Mouse (Mus musculus): ENCODE measurements around the gene Gpr150.

Gene Gpr150

GRCm38 (mm10) chr13:76056896-76057266 lies at the start of gene Gpr150:
Gene Gpr150, minus strand, starts transcription at chr13:76056996.
- POLR2A ChIA-PET: interaction anchor here in 2 of 4 experiments (1.0 to 2.2 kb wide), 4 partner anchors 18 to 42 kb away, joined by 3 to 13 read pairs (median 10); partner anchors contain the start of genes Rfesd (in 2 of the 2), Arsk (in 1 of the 2) and Ttc37 (in 1 of the 2)
- CTCF ChIA-PET: interaction anchor here in 2 of 4 experiments (1.2 to 1.5 kb wide), 2 partner anchors 32 to 38 kb away, joined by 3 read pairs; partner anchors contain the start of gene Rfesd (in 1 of the 2)

GRCm38 (mm10) chr13:76101989-76102388 lies 45.2 kb upstream of the Gpr150 start:
- ChIA-PET CTCF (no interaction called here), POLR2A (interaction anchor here in 1 of 4 experiments (4.0 kb wide), 1 partner anchor 9 kb away, joined by 11 read pairs; no protein-coding TSS in a partner anchor)

GRCm38 (mm10) chr13:76098493-76099303 lies 41.9 kb upstream of the Gpr150 start, which contains the start of the genes Arsk and Ttc37:
Gene Arsk, minus strand, starts transcription at chr13:76098660.
Gene Ttc37, plus strand, starts transcription at chr13:76098734.
- POLR2A ChIA-PET: interaction anchor here in 3 of 4 experiments (0.6 to 4.0 kb wide), 19 partner anchors 9 to 683 kb away, joined by 3 to 19 read pairs (median 3); partner anchors contain the start of genes Rfesd (in 3 of the 3) and Gpr150 (in 1 of the 3)
- CTCF ChIA-PET: interaction anchor here in 1 of 4 experiments (0.6 kb wide), 1 partner anchor 79 kb away, joined by 3 read pairs; no protein-coding TSS in a partner anchor

GRCm38 (mm10) chr13:76098116-76098492 lies 41.3 kb upstream of the Gpr150 start:
- ChIA-PET POLR2A (interaction anchor here in 3 of 4 experiments (1.0 to 4.0 kb wide), 14 partner anchors 8 to 168 kb away, joined by 3 to 19 read pairs (median 4); partner anchors contain the start of genes Rfesd (in 2 of the 3) and Gpr150 (in 1 of the 3)), CTCF (no interaction called here)

GRCm38 (mm10) chr13:76074323-76074722 lies 17.5 kb upstream of the Gpr150 start:
- ChIA-PET POLR2A (interaction anchor here in 1 of 4 experiments (1.1 kb wide), 1 partner anchor 18 kb away, joined by 3 read pairs; the partner anchor contains the start of gene Gpr150), CTCF (no interaction called here)

- ChIA-PET POLR2A (interaction anchor here in 2 of 4 experiments (1.2 to 1.6 kb wide), 4 partner anchors 11 to 46 kb away, joined by 3 to 6 read pairs (median 4); partner anchors contain the start of genes Arsk (in 2 of the 2), Ttc37 (in 2 of the 2) and Rfesd (in 1 of the 2)), CTCF (no interaction called here)
These were observed 7.7 kb upstream of the Gpr150 start for GRCm38 (mm10) chr13:76064363-76064945.

GRCm38 (mm10) chr13:76063548-76063947 lies 6.8 kb upstream of the Gpr150 start:
- CTCF ChIA-PET: no interaction called here
- POLR2A ChIA-PET: interaction anchor here in 2 of 4 experiments (0.6 to 1.4 kb wide), 2 partner anchors 10 to 509 kb away, joined by 3 to 5 read pairs; no protein-coding TSS in a partner anchor

GRCm38 (mm10) chr13:76062569-76062968 lies 5.8 kb upstream of the Gpr150 start:
- ChIA-PET POLR2A (interaction anchor here in 1 of 4 experiments (0.9 kb wide), 1 partner anchor 9 kb away, joined by 3 read pairs; no protein-coding TSS in a partner anchor), CTCF (no interaction called here)

- CTCF ChIA-PET: no interaction called here
- POLR2A ChIA-PET: interaction anchor here in 1 of 4 experiments (0.9 kb wide), 1 partner anchor 10 kb away, joined by 3 read pairs; no protein-coding TSS in a partner anchor
These were observed 5.3 kb upstream of the Gpr150 start for GRCm38 (mm10) chr13:76062126-76062525.

- ChIA-PET CTCF (no interaction called here), POLR2A (interaction anchor here in 1 of 4 experiments (1.2 kb wide), 1 partner anchor 42 kb away, joined by 3 read pairs; no protein-coding TSS in a partner anchor)
These were observed 2.8 kb upstream of the Gpr150 start for GRCm38 (mm10) chr13:76059591-76059990.

- CTCF ChIA-PET: interaction anchor here in 1 of 4 experiments (1.5 kb wide), 1 partner anchor 38 kb away, joined by 3 read pairs; the partner anchor contains the start of gene Rfesd
- POLR2A ChIA-PET: interaction anchor here in 2 of 4 experiments (1.8 to 2.2 kb wide), 2 partner anchors 39 kb away, joined by 8 to 11 read pairs; partner anchors contain the start of gene Rfesd (in 2 of the 2)
These were observed 672 bp upstream of the Gpr150 start for GRCm38 (mm10) chr13:76057267-76058069.

- POLR2A ChIA-PET: interaction anchor here in 2 of 4 experiments (1.0 to 2.2 kb wide), 5 partner anchors 18 to 349 kb away, joined by 3 to 13 read pairs (median 8); partner anchors contain the start of genes Rfesd (in 2 of the 2), Arsk (in 1 of the 2) and Ttc37 (in 1 of the 2)
- CTCF ChIA-PET: interaction anchor here in 2 of 4 experiments (1.2 to 1.5 kb wide), 2 partner anchors 32 to 37 kb away, joined by 3 read pairs; partner anchors contain the start of gene Rfesd (in 1 of the 2)
These were observed 503 bp downstream of the Gpr150 start for GRCm38 (mm10) chr13:76056261-76056724.

- CTCF ChIA-PET: interaction anchor here in 2 of 4 experiments (1.2 to 1.5 kb wide), 2 partner anchors 31 to 37 kb away, joined by 3 read pairs; partner anchors contain the start of gene Rfesd (in 1 of the 2)
- POLR2A ChIA-PET: interaction anchor here in 2 of 4 experiments (1.1 to 2.2 kb wide), 4 partner anchors 37 to 348 kb away, joined by 3 to 13 read pairs (median 10); partner anchors contain the start of genes Rfesd (in 2 of the 2), Arsk (in 1 of the 2) and Ttc37 (in 1 of the 2)
These were observed 1.2 kb downstream of the Gpr150 start for GRCm38 (mm10) chr13:76055391-76056232.

- ChIA-PET CTCF (no interaction called here), POLR2A (no interaction called here)
These were observed 11.8 kb downstream of the Gpr150 start for GRCm38 (mm10) chr13:76044971-76045370.

GRCm38 (mm10) chr13:76042455-76042854 lies 14.3 kb downstream of the Gpr150 start:
- ChIA-PET POLR2A (no interaction called here), CTCF (no interaction called here)

GRCm38 (mm10) chr13:76024588-76024987 lies 32.2 kb downstream of the Gpr150 start:
- CTCF ChIA-PET: interaction anchor here in 1 of 4 experiments (1.6 kb wide), 1 partner anchor 32 kb away, joined by 3 read pairs; no protein-coding TSS in a partner anchor

More at GRCm38 (mm10) chr13:76024588-76024987, 32.2 kb downstream of the Gpr150 start:
- POLR2A ChIA-PET: interaction anchor here in 1 of 4 experiments (0.5 kb wide), 1 partner anchor 14 kb away, joined by 6 read pairs; no protein-coding TSS in a partner anchor
